Mouse (Mus musculus) naive thymus-derived CD4-positive, alpha-beta T cell, adult 5 months (primary cell): ENCODE data around the gene Stx7. TPM values are rescaled to one million over a fixed set of nuclear protein-coding genes. Genes with fewer than 3 reads are reported as not detected.

Experiments used
- polyA plus RNA-seq: library from polyadenylated mRNA; unstranded; fragments of 100-300 nt; shearing (Covaris generic); gene quantifications from one replicate; pipeline ENCODE4 v1.2.1, GENCODE M21; 2017

Gene Stx7
- 20.8 TPM for polyA plus RNA-seq

DNA sequence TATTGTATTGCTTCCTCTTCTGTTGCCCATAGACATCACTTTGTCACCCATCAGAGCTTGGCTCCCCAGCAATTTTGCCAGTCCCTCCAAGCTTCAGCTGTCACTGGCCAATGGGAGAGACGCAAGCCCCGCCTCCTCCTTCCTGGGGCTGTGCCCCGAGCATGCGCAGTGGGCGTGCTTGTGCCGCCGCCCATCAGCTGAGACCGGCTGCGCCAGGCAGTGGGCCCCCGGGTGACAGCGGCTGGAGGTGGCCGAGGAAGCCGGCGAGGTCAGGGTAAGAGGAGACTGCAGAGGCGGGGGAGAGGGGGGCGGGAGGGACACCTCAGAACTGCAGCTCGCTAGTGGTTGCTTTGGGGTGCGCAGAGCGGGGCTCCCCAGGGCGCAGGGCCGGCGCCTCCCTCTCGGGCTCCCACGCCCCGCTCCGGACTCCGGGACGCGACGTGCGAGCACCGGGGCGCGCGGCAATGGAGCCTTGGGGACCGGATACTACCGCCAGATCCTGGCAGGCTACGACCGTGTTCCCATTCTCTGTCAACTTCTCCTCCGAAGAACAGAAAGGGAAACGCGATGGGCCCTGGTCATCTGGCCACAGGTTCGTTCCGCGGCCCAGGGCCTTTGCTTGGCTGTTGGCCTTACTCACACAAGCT is at the start of gene Stx7:
Stx7 (plus strand) TSS at position 168 of the 647 bp plus-strand sequence.

DNA sequence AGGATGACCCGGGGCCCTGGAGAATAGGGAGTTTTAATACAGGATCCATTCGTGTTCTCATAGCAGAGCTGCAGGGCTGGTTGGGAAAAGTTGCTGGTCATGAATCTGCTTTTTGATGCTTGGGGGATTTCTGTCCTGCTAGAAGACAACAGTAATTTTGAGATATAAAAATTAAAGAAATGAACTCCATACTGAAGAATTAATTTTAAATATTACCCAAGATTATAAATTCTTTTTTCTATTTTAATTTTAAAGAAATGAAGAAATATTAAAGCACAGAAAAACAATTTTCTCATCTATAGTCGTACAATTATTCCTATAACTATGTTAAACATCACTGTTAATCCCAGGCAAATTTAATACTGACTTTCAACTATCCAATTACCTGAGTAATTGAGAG is 47.3 kb upstream of the Stx7 start, which contains the start of gene Taar8c:
Taar8c (minus strand) TSS at position 101 of the 400 bp plus-strand sequence.

DNA sequence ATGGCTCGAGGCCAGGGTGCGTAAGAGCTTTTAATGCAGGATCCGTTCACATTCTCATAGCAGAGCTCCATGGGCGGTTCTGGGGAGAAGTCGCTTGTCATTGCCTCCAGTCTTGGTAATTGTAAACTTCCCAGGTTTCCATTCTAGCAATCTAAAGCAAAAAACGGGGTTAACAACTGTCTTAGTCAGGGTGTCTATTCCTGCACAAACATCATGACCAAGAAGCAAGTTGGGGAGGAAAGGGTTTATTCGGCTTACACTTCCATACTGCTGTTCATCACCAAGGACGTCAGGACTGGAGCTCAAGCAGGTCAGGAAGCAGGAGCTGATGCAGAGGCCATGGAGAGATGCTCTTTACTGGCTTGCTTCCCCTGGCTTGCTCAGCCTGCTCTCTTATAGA is 39.7 kb upstream of the Stx7 start, which contains the start of gene Taar9:
Taar9 (minus strand) TSS at position 101 of the 400 bp plus-strand sequence.

GRCm38 (mm10) chr10:24223449-24224143 is 74.5 kb downstream of the Stx7 start, which contains the start of gene Moxd1:
Gene Moxd1 (plus strand): TSS chr10:24223517.

Other genes with a start within 250 kb of the Stx7 start
- not detected for gene Taar1, start 228.9 kb upstream of the Stx7 start, polyA plus RNA-seq
- not detected for gene Taar2, start 210.7 kb upstream of the Stx7 start, polyA plus RNA-seq
- gene Taar3, start 199.7 kb upstream of the Stx7 start, polyA plus RNA-seq, result not detected
- gene Taar4, start 188.8 kb upstream of the Stx7 start, polyA plus RNA-seq, result not detected
- not detected for gene Taar5, start 178.6 kb upstream of the Stx7 start, polyA plus RNA-seq
- gene Taar6, start 163.7 kb upstream of the Stx7 start, polyA plus RNA-seq, result not detected
- not detected for gene Taar7a, start 155.8 kb upstream of the Stx7 start, polyA plus RNA-seq
- not detected for gene Taar7b, start 149.4 kb upstream of the Stx7 start, polyA plus RNA-seq
- 0.44 TPM for gene Taar7d, start 122.1 kb upstream of the Stx7 start, polyA plus RNA-seq
- not detected for gene Taar7e, start 111.7 kb upstream of the Stx7 start, polyA plus RNA-seq
- not detected for gene Taar7f, start 99.8 kb upstream of the Stx7 start, polyA plus RNA-seq
- gene Taar8a, start 72.8 kb upstream of the Stx7 start, polyA plus RNA-seq, result not detected
- not detected for gene Taar8b, start 57.0 kb upstream of the Stx7 start, polyA plus RNA-seq
- not detected for gene Taar8c, start 47.4 kb upstream of the Stx7 start, polyA plus RNA-seq
- gene Taar9, start 39.8 kb upstream of the Stx7 start, polyA plus RNA-seq, result not detected
- gene Moxd1, start 74.2 kb downstream of the Stx7 start, polyA plus RNA-seq, result not detected